Mouse (Mus musculus): Measurements from ENCODE around the gene Egf.

DNA sequence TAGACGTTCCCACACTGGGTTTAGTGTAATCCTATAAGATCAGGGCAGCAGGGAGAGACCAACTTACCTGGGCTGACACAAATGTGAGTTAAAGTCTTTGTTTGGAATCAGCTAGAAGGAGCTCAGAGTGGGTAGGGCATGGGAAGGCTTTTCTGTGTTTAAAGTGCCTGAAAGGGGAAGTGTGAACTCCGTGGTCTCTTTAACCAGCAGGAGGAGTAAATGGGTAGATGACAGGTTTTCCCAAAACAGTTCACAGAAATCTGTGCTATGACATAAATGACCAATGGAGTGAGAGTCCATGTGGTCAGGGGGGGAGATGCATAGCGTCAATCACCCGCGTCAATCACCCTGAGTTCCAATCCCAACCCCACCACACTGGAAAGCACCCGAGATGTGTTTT, 23.5 kb downstream of the Egf start:
- TF ChIP-seq CTCF (IDR thresholded peaks at IDR 0.05; ENCODE audit: low read depth) (no peak), EP300 (IDR thresholded peaks at IDR 0.05; ENCODE audit: low read depth) (no peak)
